Mouse (Mus musculus) erythroblast, embryonic 14.5 days (primary cell): Measurements from ENCODE around the gene Cdc5l.

ENCODE experiments used
- GATA1 ChIP-seq: IDR thresholded peaks from 2 replicates; pipeline ENCODE4 v1.6.1; 2012; ENCODE audit warnings: low read length, inconsistent platforms, mixed read lengths
- TAL1 ChIP-seq: IDR thresholded peaks from 3 replicates; pipeline ENCODE4 v1.6.1; 2012; ENCODE audit warnings: low read length, inconsistent platforms, mixed read lengths

- no peak for TF ChIP-seq TAL1
- no peak for TF ChIP-seq GATA1
Observed at GRCm38 (mm10) chr17:45356431-45356830, 77.1 kb downstream of the Cdc5l start.
